Mouse (Mus musculus): ENCODE measurements around the gene Ppm1l.

Gene Ppm1l

GRCm38 (mm10) chr3:69490981-69491681 lies 174.5 kb downstream of the Ppm1l start:
- DNase-seq (ENCODE audit: low spot score in 2 of 2): no peak

- no peak for DNase-seq (ENCODE audit: low spot score in 2 of 2)
These were observed 177.8 kb downstream of the Ppm1l start for GRCm38 (mm10) chr3:69494233-69495010.

DNA sequence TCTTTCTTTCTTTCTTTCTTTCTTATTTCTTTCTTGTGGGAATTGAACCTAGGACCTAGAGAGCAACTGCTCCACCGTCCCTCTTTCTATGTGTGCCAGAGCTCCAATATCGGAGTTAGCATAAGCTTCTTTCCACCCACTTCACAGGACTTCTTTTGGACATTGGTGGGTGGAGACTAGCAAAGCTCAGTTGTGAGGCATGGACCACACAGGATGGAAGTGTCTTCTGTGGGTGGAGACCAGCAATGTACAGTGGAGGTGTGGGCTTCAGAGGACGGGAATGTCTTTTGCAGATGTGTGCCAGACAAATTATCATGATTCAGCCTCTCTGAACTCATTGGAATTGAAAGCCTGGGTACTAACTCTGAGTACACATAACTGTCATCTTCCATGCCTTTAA lies 180.5 kb downstream of the Ppm1l start:
- no peak for DNase-seq (ENCODE audit: low spot score in 2 of 2)

DNA sequence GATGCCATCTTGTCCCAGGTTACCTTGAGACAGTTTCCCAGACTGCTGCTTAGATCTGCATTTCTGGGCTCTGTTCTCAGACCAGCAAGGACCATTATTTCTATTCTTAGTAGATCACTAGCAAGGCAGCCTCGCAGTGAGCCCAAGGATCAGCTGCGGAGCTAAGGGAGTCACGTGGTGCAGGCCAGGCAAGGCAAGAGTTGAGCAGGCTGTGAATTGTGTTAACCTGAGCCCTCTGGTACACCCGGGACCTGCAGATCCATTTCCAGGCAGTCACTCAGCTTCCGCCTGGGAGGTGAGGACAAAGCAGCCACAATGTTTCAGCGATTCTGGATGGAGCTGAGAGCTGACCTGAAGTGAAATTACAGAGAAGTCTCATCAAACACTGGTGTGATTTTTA lies 185.3 kb downstream of the Ppm1l start:
- no peak for DNase-seq (ENCODE audit: low spot score in 2 of 2)

DNA sequence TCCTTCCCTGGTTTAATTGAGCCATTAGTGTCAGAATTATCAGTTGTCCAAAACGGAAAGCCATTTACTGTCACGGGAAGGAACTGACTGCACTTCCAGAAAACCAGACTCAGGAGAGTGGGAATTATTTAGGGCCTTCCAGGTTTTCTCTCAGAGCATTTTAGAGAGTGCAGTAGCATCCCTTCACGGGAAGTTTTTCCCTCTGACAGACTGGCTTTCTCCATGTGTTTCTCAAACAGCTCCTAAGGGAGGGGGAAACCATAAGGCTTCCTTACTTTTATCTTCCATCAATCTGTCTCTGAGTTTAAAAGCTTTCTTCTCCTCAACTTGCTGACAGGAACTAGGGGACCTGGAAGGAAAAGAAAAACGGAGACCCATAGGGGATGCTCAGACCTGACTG lies 185.9 kb downstream of the Ppm1l start:
- DNase-seq (ENCODE audit: low spot score in 2 of 2): no peak

DNA sequence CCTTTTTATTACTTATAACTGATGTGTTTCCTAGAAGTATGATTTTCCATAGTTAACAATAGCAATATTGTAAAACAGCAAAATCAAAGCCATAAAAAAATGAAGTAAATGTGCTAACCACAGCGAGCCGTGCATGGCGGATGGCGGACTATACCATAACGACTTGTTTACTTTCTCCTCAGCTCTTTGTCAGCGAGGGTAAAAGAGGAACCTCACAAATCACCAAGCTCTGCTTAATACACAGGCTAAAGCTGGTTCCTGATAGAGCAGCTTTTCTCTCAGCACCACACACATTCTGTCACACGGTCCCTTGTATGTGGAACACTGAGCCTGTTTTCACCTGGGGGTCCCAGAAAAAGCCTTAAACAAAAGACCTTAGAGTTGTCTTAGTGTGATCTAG lies 188.4 kb downstream of the Ppm1l start:
- no peak for DNase-seq (ENCODE audit: low spot score in 2 of 2)

- no peak for DNase-seq (ENCODE audit: low spot score in 2 of 2)
These were observed 189.7 kb downstream of the Ppm1l start for GRCm38 (mm10) chr3:69506352-69506751.

DNA sequence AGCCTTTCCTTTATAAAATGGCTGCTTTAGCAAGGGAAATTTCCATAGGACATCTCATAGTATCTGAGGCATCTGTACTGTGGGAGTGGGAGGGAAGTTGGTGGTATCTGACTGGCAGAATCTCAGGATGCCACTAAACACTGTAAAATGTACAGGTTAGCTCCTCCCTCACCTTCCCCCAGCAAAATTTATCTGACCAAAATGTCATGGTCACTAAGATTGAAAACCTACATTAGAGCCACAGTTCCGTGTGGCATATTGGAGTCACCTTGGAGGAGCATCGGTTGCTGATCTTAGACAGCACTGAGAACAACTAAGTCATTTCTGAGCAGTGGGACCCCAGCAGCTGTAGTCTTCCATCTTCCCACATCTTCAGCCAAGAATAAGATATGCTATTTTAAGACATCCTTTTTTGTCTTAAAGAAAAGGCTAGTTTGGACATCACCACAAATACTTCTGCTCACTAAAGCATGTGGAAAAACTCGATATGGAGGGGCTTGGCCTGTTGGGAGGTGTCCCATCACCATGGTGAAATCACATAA lies 192.8 kb downstream of the Ppm1l start:
- DNase-seq (ENCODE audit: low spot score in 2 of 2): no peak

- no peak for DNase-seq (ENCODE audit: low spot score in 2 of 2)
These were observed 195.2 kb downstream of the Ppm1l start for GRCm38 (mm10) chr3:69511881-69512280.

- no peak for DNase-seq (ENCODE audit: low spot score in 2 of 2)
These were observed 195.7 kb downstream of the Ppm1l start for GRCm38 (mm10) chr3:69512402-69512801.

DNA sequence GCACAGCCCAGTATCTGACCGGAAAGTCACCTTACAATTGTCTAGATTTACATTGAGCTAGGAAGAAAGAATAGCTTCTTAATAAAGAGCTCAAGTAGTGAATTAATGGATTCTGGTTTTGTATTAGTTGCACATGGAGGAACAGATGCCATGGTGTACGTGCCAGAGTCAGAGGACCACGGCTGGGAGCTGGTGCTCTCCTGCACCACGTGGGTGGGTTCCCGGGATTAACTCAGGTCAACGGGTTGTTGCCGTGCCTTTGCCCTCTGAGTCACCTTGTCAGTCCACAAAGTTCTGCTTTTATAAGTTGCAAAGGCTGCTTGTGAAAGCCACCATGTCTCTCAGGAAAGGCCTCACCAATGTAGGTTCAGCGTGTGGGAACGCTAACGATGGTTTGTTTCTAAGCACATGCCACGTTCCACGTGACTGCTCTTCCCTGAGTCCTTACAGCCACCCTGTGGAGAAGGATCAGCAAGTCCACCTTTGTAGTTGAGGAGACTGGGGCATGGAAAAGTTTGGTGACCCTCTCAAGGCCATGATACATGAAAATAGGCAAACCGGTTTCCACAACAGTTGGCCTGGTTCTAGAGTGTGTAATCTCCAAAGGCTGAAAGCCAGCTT lies 199.2 kb downstream of the Ppm1l start:
- DNase-seq (ENCODE audit: low spot score in 2 of 2): no peak

GRCm38 (mm10) chr3:69519188-69519587 lies 202.5 kb downstream of the Ppm1l start:
- DNase-seq (ENCODE audit: low spot score in 2 of 2): no peak

GRCm38 (mm10) chr3:69519789-69520558 lies 203.3 kb downstream of the Ppm1l start:
- DNase-seq (ENCODE audit: low spot score in 2 of 2): no peak

DNA sequence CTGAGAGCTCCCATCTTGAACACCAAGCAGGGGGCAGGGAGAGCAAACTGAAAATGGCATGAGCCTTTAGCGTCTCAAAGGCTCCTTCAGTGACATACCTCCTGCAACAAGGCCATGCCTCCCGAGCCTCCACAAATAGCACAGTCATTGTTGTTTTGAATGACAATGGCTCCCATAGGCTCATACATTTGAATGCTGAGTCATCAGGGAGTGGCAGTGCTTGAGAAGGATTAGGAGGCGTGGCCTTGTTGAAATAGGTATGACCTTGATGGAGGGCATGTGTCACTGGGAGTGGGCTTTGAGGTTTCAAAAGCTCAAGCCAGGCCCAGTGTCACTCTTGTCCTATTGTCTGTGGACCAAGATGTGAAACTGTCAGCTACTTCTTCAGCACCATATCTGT lies 205.6 kb downstream of the Ppm1l start:
- DNase-seq (ENCODE audit: low spot score in 2 of 2): no peak

GRCm38 (mm10) chr3:69524356-69525071 lies 207.9 kb downstream of the Ppm1l start:
- DNase-seq (ENCODE audit: low spot score in 2 of 2): no peak

- DNase-seq (ENCODE audit: low spot score in 2 of 2): no peak
These were observed 208.4 kb downstream of the Ppm1l start for GRCm38 (mm10) chr3:69525072-69525529.

DNA sequence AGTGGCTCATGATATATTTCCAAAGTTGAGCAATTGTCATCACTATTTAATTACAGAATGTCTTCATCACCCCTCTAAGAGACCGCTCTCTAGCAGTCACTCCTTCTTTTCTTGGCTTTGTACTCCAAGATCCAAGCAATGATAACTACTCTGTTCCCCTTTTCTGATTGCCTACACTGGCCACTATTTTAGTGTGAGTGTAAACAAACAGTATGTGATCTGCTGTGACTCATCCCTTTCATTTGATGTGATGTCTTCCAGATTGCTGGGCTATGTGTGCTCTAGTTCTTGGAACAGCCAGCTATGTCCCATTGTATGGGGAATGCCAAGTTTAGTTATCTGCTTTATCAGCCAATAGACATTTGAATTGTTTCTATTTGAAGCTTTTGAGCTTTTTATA lies 210.7 kb downstream of the Ppm1l start:
- no peak for DNase-seq (ENCODE audit: low spot score in 2 of 2)

DNA sequence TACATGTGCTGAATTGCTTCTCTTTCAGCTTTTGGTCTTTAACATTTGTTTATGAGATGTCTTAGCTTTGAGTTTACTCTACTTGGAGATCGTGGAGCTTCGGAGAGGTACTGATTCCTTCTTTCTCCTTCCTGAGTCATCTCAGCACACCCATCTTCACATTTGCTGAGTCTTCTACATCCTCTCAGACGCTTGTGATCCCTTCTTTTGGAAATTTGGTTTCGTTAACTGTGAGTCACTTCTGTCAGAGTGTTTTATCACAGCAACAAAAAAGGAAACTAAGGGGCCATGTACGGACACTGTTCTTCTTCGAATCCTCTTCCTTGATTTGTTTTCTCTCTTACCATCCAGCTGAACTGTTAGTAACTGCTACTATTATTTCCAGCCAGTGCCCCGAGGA lies 212.9 kb downstream of the Ppm1l start:
- no peak for DNase-seq (ENCODE audit: low spot score in 2 of 2)

DNA sequence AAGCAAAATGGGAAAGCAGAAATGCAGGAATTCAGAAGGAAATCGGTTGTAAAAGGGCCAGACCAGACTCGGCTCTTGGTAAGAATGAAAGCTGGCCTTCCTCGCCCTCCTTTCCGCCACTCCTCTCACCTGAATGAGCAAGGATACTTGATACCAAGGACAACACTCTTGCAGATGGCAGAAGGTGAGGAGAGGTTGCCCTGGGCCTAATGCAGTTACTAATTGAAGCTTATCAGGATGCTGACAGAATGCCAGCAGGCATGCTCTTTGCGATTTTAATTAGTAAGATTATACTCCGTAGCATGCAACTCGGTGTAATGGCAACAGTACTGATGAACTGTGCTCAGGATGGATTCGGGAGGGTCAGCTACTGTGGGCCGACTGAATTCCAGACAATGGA lies 214.8 kb downstream of the Ppm1l start:
- DNase-seq (ENCODE audit: low spot score in 2 of 2): no peak

DNA sequence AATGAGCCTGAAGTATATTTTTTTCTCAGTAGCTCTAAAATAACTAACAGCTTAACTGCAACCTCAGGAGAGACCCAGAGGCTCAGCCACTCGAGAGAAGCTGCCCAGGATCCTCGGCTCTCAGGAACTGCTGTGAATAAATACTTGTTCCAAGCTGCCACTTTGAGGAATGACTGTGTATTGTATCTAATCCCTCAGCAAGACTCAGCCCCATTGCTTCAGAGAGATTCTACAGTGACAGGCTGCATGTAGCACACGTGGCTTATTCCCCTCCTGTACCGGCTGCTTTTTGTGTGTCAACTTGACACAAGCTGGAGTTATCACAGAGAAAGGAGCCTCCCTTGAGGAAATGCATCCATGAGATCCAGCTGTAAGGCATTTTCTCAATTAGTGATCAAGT lies 216.0 kb downstream of the Ppm1l start:
- no peak for DNase-seq (ENCODE audit: low spot score in 2 of 2)

DNA sequence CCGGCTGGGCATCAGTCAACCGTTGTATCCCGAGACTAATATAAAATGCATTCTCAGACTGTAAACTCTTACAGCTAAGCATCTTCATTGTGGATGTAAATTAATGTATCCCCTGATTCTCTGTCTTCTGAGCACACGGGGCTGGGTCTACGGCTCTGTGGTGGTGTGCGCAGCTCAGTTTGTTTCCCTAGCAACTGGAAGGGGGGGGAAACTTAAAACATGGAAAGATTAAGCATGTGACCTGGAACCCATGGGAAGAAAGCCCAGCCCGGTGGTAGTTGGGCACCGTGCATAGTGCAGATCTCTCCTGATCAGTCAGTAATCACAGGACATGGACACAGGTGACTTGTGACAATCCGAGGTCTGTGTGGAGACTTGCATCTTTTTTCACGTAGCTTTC lies 218.8 kb downstream of the Ppm1l start:
- DNase-seq (ENCODE audit: low spot score in 2 of 2): peak in 1 of 2 experiments; percentile 58

All from right cerebral cortex, postnatal 10 days (tissue).